Mouse (Mus musculus) T-helper 2 cell (primary cell): ENCODE data around the gene Cuedc1.

Experiments used
- in situ Hi-C: fragments of 300-600 bp; cut with MboI, MseI; formaldehyde crosslinking; loops from one replicate; pipeline ENCODE4 v1.15.1; 2025; ENCODE audit warnings: high pct_unique_total_duplicates

Cuedc1 gene

DNA sequence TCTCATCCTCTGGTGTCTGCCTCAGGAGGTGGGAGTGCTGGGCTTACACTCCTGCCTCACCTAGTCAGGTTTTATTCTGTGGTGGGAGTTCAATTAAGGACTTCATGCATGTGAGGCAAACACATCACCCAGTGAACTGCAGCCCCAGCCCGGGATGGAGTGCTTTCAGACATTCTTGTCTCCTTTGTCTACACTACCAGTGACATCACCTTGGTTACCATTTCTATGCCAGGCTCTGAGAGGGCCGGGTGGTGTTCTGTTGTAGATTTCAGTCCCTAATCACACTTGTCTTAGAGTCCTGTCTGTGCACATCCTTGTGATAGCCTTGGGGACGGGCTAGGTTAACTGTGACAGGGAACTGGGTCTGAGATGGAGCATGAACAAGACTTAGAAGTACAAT, 70.8 kb downstream of the Cuedc1 start:
- in situ Hi-C loops, result no loop called here

GRCm38 (mm10) chr11:88169531-88170040, 71.7 kb downstream of the Cuedc1 start:
- in situ Hi-C loops, result no loop called here

- in situ Hi-C loops, result no loop called here
Observed at GRCm38 (mm10) chr11:88170606-88171005, 72.7 kb downstream of the Cuedc1 start.

DNA sequence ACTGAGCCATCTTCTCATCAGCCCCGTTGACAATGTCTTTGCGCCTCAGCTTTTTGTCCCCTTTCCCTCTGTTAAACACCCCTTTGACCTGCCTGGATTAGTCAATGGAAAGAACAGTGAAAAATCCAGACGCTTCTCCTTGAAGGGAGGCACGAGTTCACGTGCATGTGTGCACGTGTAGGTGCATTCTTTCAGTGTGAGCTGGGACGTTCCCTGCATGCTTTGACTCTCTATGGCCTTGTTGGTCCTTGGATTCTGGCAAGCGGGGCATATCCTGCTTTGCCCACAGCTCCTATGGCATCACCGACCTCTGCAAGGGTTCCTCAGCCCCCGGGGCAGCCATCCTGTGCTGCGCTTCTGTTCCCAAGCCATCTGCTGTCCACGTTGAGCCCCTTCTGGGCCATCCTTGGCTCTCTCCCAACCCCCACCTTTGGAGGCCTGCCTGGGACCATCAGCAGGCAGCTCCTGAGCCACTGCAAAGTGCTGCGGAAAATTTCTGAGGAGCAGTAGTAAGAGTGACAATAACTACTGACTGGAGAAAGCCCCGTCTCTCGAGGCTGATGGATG, 74.1 kb downstream of the Cuedc1 start:
- in situ Hi-C loops, result no loop called here

GRCm38 (mm10) chr11:88172601-88173325, 74.9 kb downstream of the Cuedc1 start:
- in situ Hi-C loops, result no loop called here

DNA sequence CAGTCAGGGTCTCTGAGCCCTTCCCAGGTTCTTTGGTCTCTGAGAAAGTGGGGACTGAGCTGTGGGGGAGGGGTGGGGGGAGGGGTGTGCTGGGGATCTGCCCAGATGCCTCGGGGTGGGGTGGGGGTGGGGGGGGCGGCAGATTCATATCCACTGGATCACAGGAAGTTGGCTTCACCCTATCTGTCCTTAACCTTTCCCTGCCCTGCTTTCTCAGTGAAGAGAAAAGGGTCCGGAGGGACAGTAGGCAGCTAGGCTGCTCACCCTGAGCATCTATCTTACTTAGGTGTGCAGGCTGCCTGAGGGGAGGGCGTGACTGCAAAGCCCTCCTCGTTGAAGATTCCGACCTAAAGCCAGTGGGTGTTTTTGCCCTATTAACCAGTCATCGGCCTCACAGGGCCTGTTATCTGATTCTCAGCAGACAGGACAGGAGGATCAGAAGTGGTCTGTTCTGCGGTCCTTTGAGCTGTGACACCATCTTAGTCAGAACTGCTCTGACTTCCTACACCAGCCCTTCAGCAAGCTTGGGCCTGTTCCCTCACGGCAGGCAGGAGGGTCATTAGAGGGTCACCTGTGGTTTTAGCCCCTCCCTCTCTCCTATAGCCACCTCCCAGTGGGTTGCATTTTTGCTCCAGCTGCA, 75.6 kb downstream of the Cuedc1 start:
- in situ Hi-C loops, result no loop called here

- in situ Hi-C loops, result no loop called here
Observed at GRCm38 (mm10) chr11:88180467-88180958, 82.7 kb downstream of the Cuedc1 start.

DNA sequence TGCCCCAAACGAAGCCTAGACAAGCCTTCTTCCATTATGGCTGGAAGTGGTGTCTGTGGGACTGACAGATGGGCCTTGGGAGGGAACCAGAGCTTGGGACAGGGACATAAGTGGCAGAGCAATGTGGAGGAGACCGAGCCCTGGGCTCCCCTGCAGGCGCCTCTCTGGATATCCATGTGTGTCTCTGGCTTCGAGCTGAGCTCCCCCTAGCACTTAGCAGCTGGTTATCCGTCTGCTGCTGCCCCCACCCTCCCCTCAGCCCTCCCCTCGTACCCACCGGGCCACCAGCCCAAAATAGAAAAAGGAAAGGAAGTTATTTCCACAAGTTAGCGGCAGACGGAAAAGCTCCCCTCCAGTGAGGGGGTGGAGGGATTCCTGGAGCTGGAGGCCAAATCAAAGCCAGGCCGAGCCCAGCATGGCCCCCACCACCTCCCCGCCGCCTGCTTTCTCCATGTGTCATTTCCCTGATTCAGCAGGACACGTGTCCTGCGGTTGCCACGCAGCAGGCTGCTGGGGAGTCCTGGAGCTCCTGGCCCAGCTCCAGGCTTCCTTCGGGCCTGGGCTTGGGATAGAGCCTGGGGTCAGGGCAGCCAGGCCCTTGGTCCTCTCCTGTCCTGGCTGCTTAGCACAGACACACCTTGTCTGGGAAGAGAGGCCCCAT, 83.2 kb downstream of the Cuedc1 start:
- in situ Hi-C loops, result no loop called here

GRCm38 (mm10) chr11:88184632-88185180, 86.8 kb downstream of the Cuedc1 start:
- in situ Hi-C loops, result no loop called here

DNA sequence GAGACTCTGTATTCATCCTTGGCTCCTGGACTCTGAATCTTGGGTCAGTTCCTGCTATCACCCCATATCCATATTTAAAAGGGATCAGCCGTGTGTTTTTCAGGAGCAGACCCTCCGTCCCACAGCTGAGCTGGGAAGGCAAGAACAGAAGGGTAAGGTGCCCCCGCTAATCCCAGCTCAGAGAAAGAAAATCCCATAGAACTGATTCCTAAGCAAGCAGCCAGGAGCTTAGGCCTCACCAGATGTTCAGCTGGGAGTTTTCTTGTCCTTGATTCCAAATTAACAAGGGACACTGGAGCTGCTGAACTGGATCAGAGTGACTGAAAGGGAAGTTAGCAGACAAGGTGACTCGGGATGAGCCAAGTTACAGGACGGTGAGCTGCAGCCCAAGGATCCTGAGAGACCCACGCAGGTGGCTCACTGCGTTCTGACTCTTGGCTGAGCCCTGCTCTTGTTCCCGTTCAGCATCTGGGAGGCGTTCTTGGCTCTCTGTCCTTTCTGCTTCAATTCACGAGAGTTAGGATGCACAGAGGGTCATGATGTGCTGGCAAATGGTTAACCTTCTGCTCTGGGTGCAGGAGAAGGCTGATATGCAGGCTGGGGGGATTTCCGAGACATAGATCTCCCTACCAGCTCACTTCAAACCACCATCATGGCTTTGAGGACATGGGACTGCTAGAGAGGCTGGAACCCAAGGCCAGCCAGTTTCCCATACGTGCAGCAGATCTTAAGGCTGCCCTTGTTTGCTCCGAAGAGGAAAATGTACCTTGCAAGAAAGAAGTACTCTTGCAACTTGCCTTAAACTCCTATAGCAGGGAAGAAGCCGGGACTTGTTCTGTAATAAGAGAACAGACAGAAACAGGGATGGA, 88.5 kb downstream of the Cuedc1 start:
- in situ Hi-C loops, result no loop called here

GRCm38 (mm10) chr11:88186947-88187243, 89.0 kb downstream of the Cuedc1 start:
- in situ Hi-C loops, result no loop called here

GRCm38 (mm10) chr11:88187417-88188133, 89.7 kb downstream of the Cuedc1 start:
- in situ Hi-C loops, result no loop called here

- in situ Hi-C loops, result no loop called here
Observed at GRCm38 (mm10) chr11:88188216-88188615, 90.4 kb downstream of the Cuedc1 start.

GRCm38 (mm10) chr11:88188635-88189034, 90.8 kb downstream of the Cuedc1 start:
- in situ Hi-C loops, result no loop called here

GRCm38 (mm10) chr11:88192595-88192994, 94.7 kb downstream of the Cuedc1 start:
- in situ Hi-C loops, result no loop called here

DNA sequence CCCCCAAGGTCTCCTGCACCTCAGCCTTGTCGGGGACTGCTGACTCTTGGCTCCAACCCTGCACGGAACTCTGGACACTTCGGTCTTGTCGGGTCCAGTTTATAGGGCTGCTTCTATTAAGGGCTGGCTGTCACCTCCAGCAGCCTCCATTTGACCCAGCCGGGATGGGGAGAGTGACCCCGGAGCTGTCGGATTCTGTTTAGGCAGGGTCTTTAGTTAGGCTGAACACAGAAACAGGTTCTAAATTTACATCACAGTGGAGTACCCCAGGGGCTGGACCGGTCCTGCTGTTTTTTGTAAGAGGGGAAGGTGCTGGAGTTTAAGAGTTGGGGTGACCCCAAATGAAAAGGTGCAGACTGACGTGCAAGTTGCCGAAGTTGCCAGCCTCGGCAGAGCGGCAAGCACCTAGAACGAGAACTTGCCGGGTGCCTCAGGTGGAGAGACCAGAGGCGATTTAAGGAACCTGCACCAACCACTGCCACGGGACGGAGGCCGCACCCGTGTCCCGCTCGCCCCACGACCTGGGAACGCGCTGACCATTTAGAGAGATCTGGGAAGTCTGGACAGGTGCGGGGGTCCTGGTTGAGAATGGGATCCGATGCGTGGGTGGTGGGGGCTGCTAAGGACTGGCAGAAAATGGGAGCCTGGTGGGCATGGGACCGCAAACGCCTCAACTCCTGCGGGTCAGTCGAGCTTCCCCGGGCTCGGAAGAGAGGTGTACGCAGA, 95.4 kb downstream of the Cuedc1 start:
- in situ Hi-C loops, result no loop called here

DNA sequence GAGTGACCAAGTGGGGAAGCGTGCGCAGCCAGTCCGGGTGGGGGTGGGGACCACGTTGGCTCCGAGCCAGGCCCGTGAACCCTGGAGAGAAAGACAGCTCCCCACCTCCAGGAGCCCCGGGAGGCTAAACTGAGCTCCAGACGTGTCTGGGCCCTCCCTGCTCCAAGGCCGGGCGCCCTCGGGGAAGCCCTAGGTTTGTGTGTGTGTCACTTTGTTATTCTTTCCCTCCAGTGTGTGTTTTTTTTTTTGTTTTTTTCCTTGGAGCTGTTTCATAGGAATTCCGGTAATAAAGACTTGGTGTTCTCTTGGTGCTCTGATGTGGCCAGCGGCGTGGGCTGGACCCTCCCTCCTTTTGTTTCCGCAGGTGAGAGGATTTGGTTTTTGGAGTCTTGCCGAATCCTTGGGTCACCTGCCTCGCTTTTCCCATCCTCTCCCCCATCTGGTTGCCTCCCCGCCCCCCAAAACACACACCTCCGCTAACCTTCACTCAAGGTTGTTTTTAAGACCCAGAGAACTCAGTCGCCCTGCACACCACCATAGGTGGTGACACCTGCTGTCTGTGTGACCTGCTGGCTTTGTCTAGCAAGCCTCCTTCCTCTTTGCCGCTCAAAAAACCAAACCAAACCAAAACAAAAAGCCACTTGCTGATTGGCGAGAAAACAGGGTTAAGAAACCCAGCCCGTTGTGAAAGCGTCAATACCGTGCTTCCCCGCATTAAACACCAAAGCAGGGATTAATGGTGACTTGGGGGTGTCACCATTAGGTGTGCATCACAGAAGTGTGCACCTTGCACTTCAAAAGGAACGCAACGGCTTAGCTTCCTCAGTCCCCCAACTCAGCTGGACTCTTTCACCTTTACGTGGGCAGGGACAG, 96.2 kb downstream of the Cuedc1 start:
- in situ Hi-C loops, result no loop called here

DNA sequence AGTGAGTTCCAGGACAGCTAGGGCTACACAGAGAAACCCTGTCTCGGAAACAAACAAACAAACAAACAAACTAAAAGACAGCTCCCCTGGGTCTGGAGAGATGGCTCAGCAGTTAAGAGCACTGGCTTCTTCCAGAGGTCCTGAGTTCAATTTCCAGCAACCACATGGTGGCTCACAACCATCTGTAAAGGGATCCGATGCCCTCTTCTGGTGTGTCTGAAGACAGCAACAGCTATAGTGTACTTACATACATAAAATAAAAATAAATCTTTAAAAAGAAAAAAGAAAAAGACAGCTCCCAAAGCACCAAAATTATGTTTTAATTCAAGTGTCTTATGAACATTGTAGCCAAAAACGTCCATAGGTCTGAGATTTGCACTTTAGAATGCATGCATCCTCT, 97.8 kb downstream of the Cuedc1 start:
- in situ Hi-C loops, result loop anchor here (5.0 kb wide), 2 partner anchors 138 to 223 kb away; no protein-coding TSS in a partner anchor

- in situ Hi-C loops, result loop anchor here (5.0 kb wide), 2 partner anchors 140 to 225 kb away; no protein-coding TSS in a partner anchor
Observed at GRCm38 (mm10) chr11:88197153-88197576, 99.3 kb downstream of the Cuedc1 start.
